Mouse (Mus musculus) ES-E14 (cell line): ENCODE measurements around the gene Vps37b. TPM values are rescaled to one million over a fixed set of nuclear protein-coding genes. Genes with fewer than 3 reads are reported as not detected.

ENCODE experiments used
- DNase-seq: peaks from one replicate; pipeline ENCODE4 v3.0.0-alpha.2; 2013; ENCODE audit warnings: low read depth, low spot score
- H3K27ac ChIP-seq: 2 replicates; pipeline ENCODE4 v1.5.1; 2012; ENCODE audit warnings: low read depth, mild to moderate bottlenecking, low read length, moderate library complexity, mixed read lengths; ENCODE audit not compliant: poor library complexity, insufficient read depth, severe bottlenecking
- H3K36me3 ChIP-seq: 2 replicates; pipeline ENCODE4 v1.6.1; 2012; ENCODE audit warnings: mild to moderate bottlenecking, low read length, moderate library complexity, mixed read lengths; ENCODE audit not compliant: control insufficient read depth, poor library complexity, insufficient read depth, severe bottlenecking
- H3K4me1 ChIP-seq, 2 experiments: fragments of 150-350 bp in 1 of 2; sonication (generic) in 1 of 2; 2 replicates each; pipeline ENCODE4 v1.6.1; 2012; ENCODE audit warnings: low read length in 2 of 2, mild to moderate bottlenecking in 1 of 2, mixed read lengths in 1 of 2; ENCODE audit not compliant: control insufficient read depth in 2 of 2, insufficient read depth in 2 of 2, poor library complexity in 1 of 2
- H3K4me3 ChIP-seq, 2 experiments: fragments of 150-350 bp in 1 of 2; sonication (generic) in 1 of 2; 2 replicates each; pipeline ENCODE4 v1.5.1; 2012; ENCODE audit warnings: low read length in 2 of 2, low read depth in 1 of 2, mild to moderate bottlenecking in 1 of 2, mixed read lengths in 1 of 2; ENCODE audit not compliant: insufficient read depth in 1 of 2, poor library complexity in 1 of 2, severe bottlenecking in 1 of 2
- H3K9ac ChIP-seq: 2 replicates; pipeline ENCODE4 v1.6.1; 2012; ENCODE audit warnings: low read depth, mild to moderate bottlenecking, low read length, mixed read lengths; ENCODE audit not compliant: poor library complexity, insufficient read depth, severe bottlenecking
- H3K9me3 ChIP-seq: fragments of 150-350 bp; sonication (generic); 2 replicates; pipeline ENCODE4 v1.6.1; 2012; ENCODE audit warnings: low read depth, mild to moderate bottlenecking, low read length; ENCODE audit not compliant: control insufficient read depth, insufficient read depth
- CHD2 ChIP-seq: IDR thresholded peaks from 2 replicates; pipeline ENCODE4 v1.6.1; 2014; ENCODE audit warnings: mild to moderate bottlenecking, low read depth, low read length, inconsistent platforms
- HCFC1 ChIP-seq: IDR thresholded peaks from 2 replicates; pipeline ENCODE4 v1.6.1; 2012; ENCODE audit warnings: low read length, inconsistent platforms, borderline replicate concordance; ENCODE audit not compliant: insufficient read depth
- MAFK ChIP-seq: IDR thresholded peaks from 2 replicates; pipeline ENCODE4 v1.6.1; 2014; ENCODE audit warnings: mild to moderate bottlenecking, low read depth, low read length, inconsistent platforms; ENCODE audit not compliant: insufficient read depth
- ZC3H11A ChIP-seq: IDR thresholded peaks from 2 replicates; pipeline ENCODE4 v1.6.1; 2012; ENCODE audit warnings: low read depth, mild to moderate bottlenecking, inconsistent platforms, low read length, borderline replicate concordance
- ZNF384 ChIP-seq: IDR thresholded peaks from 2 replicates; pipeline ENCODE4 v1.6.1; 2012; ENCODE audit warnings: low read depth, low read length, inconsistent platforms
- in situ Hi-C, 2 experiments: fragments of 600-800 bp; cut with MboI; formaldehyde crosslinking; loops; one replicate each; pipeline ENCODE4 v1.15.1; 2025; ENCODE audit warnings: low sequenced_read_pairs in 2 of 2, inconsistent platforms in 1 of 2; ENCODE audit not compliant: unreplicated experiment in 2 of 2
- total RNA-seq: library from RNA; depleted of rRNA; stranded (reverse); fragments of 300-350 nt; gene quantifications from 2 replicates; pipeline ENCODE4 v1.2.3, GENCODE M21; 2012

Gene Vps37b
- total RNA-seq, 1 experiment: 7.7 TPM

- no peak for DNase-seq
- no peak overlapping the region for H3K4me3 ChIP-seq
- in situ Hi-C loops: no loop called here
- peaks cover 0 to 22% of the 10 kb centered on the region in 2 experiments; a peak in 3 of 4 replicates for H3K4me1 ChIP-seq
- H3K27ac ChIP-seq: no peak overlapping the region
- TF ChIP-seq CHD2 (no peak), ZC3H11A (no peak), HCFC1 (no peak), MAFK (no peak), ZNF384 (no peak)
- peaks cover 6% of the 10 kb centered on the region; the same call in 1 of the 2 replicates for H3K36me3 ChIP-seq
- no peaks in the 10 kb centered on the region for H3K9me3 ChIP-seq
- H3K9ac ChIP-seq: no peak overlapping the region
Observed at GRCm38 (mm10) chr5:124014180-124014579, 17.9 kb downstream of the Vps37b start.

GRCm38 (mm10) chr5:124013747-124014146 lies 18.3 kb downstream of the Vps37b start:
- DNase-seq: no peak
- no peak overlapping the region for H3K27ac ChIP-seq
- in situ Hi-C loops: no loop called here
- H3K4me3 ChIP-seq: no peak overlapping the region
- H3K9me3 ChIP-seq: no peaks in the 10 kb centered on the region
- no peak for TF ChIP-seq ZNF384
- TF ChIP-seq MAFK: no peak
- no peak for TF ChIP-seq CHD2
- no peak for TF ChIP-seq HCFC1
- no peak for TF ChIP-seq ZC3H11A
- H3K9ac ChIP-seq: no peak overlapping the region
- H3K4me1 ChIP-seq: peaks cover 0 to 22% of the 10 kb centered on the region in 2 experiments; a peak in 3 of 4 replicates
- H3K36me3 ChIP-seq: peaks cover 9% of the 10 kb centered on the region

GRCm38 (mm10) chr5:124012885-124013284 lies 19.2 kb downstream of the Vps37b start:
- no peak for DNase-seq
- Histone ChIP-seq H3K9ac (no peak overlapping the region), H3K27ac (no peak overlapping the region), H3K4me3 (no peak overlapping the region), H3K4me1 (peaks cover 0 to 22% of the 10 kb centered on the region in 2 experiments; a peak in 3 of 4 replicates), H3K9me3 (no peaks in the 10 kb centered on the region), H3K36me3 (peaks cover 12% of the 10 kb centered on the region)
- in situ Hi-C loops: no loop called here
- TF ChIP-seq ZNF384: no peak
- TF ChIP-seq CHD2: no peak
- TF ChIP-seq MAFK: no peak
- TF ChIP-seq ZC3H11A: no peak
- no peak for TF ChIP-seq HCFC1

GRCm38 (mm10) chr5:124011927-124012326 lies 20.1 kb downstream of the Vps37b start:
- H3K4me1 ChIP-seq: peaks cover 0 to 22% of the 10 kb centered on the region in 2 experiments; a peak in 3 of 4 replicates
- H3K4me3 ChIP-seq: no peak overlapping the region
- no peak overlapping the region for H3K9ac ChIP-seq
- H3K9me3 ChIP-seq: no peaks in the 10 kb centered on the region
- TF ChIP-seq CHD2 (no peak), MAFK (no peak), ZNF384 (no peak), HCFC1 (no peak), ZC3H11A (no peak)
- no peak for DNase-seq
- in situ Hi-C loops: no loop called here
- peaks cover 16% of the 10 kb centered on the region for H3K36me3 ChIP-seq
- no peak overlapping the region for H3K27ac ChIP-seq
